Mouse (Mus musculus): ENCODE results near the gene St6galnac3. TPM values are rescaled to one million over a fixed set of nuclear protein-coding genes. Genes with fewer than 3 reads are reported as not detected.
"Not testable (repeated sequence)": the region's sequence is repeated elsewhere in the genome, so short reads cannot be mapped to it uniquely, and the experiment has no call there.

Gene St6galnac3
- 10 to 100 TPM in 1 of 2 experiments, 1 to 10 TPM in 1; 9.9 to 12.6 TPM for total RNA-seq (2021)
- long read RNA-seq, experiment 1 = 0 reads
- long read RNA-seq, experiment 2 = 0 reads

DNA sequence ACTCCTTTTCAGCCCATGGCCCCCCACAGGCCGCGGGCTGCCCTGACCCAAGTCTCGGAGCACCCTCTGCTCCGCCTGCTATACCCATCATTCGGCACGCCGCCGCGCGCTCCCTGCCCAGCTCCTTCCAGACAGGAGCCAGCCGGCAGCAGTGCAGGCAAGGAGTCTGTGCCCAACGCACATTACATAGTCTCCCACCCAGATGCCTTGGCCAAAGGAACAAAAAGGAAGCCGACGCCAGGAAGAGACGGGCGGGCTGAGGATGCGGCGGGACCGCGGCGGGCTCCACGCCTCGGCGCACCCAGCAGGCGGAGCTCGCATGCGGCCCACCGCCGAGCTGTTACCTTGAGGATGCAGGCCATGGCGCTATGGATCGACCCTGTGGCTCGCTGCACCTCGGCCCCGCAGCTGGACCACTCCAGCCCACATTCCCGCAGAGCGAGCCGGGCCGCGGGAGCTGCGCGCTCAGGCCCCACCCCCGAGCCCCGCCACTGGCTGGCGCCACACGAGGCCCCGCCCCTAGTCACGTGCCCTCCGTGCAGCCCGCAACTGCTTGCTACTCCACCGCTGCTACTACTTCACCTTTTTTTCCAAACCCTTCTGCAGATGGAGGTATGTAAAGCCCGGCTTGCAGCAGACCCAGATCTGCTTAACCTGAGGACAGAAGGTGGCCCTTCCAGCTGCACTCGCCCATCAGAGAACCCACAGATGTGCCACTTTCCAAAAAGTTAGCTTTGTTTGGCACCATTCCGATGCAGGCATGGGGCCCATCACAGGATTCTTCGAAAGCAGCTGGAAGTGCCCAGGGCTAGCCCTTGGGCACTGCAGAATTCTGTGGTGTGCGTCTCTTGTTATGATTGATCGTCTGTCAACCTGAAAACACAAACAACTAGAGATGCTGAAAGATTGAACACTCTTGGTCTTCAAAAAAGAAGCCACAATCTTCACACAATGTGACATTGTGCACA, at the start of gene St6galnac3:
TSS of gene St6galnac3 (minus strand) at position 474 of the 968 bp plus-strand sequence.
- intact Hi-C loops (cut with DNase I) = loop anchor here (2.0 to 5.0 kb wide), 3 partner anchors 38 to 82 kb away; no protein-coding TSS in a partner anchor

DNA sequence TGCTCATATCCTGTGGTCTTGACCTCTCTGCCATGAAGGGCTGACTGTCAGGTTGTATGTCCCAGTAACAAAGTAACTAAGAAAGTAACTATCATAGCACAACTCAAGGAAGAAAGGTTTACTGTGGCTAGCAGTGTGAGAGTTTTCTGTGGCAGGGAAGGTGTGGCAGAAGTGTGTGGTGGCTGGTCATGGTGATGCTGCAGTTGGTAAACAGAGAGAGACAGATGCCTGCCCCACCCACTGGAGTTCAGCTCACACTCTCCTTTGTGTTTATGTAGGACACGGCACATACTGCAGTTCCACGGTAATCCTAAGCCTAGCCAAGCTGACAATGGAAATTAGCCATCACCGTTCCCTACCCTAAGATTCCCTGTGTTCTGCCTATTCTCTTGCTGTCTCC, 49.6 kb upstream of the St6galnac3 start:
- DNase-seq = no peak

More for the DNA sequence above, at the start of gene St6galnac3:
- peak; percentile 81 to 82 for DNase-seq

DNA sequence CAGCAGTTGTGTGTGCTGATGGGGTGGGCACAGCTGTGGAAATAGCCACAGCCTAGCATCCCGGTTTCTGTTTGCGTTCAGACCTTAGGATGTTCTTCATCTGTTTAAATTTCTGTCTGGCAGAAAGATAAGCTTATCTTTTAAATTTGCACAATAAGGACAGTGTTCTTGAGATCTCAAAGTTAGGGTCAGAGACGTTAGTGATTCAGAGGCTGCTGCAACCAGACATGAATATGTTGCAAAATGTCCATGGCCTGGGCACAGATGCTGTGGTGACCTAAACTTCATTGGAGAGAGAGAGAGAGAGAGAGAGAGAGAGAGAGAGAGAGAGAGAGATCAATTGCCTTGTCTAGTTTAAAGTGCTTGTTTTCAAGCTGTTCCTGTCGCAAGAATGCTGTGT, 46.5 kb upstream of the St6galnac3 start:
- intact Hi-C loops (cut with DNase I) = no loop called here

More for the DNA sequence above, 49.6 kb upstream of the St6galnac3 start:
- intact Hi-C loops (cut with DNase I) = no loop called here

DNA sequence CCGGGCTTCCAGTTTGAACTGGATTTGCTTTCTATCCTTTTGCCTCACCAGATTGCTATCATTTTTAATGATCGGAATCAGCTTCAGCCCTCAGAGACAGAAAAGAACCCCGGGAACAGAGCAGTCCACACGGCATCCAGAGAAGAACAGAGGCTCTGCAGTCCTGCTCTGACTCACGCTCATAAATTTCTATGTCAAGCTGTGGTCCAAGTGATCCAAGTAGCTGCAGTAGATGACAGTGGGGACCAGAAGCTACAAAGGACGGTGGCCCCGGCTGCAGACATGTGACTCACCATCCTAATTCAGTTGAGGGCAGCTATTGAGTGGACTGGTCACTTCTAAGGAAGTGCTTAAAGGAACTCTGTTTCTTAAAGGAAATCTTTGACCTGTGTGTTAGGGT, 45.6 kb upstream of the St6galnac3 start:
- intact Hi-C loops (cut with DNase I) = no loop called here
- DNase-seq = no peak

More for the DNA sequence above, 46.5 kb upstream of the St6galnac3 start:
- no peak for DNase-seq

DNA sequence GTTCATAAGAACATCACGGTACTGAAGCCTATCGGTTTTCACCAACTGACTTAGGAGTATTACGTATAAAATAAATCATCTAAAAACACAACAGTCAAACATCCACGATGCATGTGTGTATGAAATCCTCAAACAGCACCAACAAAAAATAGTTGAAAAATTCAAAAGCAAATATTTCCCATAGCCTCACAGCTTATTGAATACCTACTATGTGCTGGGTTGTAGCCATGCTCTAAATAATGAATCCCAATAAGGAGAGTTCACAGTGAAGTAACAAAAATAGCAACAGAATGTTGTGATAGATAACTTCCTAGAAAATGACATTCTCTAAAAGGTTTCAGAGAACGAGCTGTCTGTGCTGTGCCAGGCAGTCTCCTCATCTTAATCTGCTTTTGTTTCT, 44.2 kb upstream of the St6galnac3 start:
- DNase-seq = no peak
- intact Hi-C loops (cut with DNase I) = no loop called here

DNA sequence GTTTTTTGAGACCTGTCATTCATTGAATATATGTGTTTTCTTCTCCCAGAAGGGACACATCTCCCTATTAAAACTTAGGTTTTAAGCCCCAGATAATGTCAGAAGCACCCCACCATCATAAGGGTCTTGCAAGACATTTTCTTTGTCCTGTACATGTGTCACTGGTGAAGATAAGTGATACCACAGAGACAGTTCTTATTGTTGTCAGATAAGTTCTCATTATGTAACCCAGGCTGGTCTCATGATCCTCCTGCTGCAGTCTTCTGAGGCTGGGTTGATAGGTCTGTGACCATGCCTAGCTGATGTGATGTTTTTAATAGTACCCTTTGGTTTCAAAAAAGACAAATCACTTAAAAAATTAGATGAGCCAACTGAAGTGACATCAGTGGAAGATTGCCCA, 40.2 kb upstream of the St6galnac3 start:
- intact Hi-C loops (cut with DNase I) = no loop called here

DNA sequence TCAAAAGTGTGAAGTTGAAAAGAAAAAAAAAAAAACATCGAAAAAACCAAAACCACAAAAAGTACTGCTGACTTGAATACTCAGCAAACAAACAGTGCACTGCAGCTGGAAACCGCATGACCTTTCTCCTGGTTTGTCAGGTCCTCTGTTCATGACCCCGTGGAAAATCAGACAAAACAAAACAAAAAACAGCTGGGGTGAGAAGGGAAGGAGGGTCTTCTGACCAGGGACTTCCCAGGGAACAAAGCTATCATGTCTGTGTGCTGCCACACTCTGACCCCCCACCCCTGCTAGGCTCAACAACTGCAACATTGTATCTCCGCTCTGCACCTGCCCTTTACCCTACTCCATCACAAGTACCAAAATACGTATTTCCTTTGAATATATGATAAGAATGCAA, 39.8 kb upstream of the St6galnac3 start:
- intact Hi-C loops (cut with DNase I) = no loop called here
- no peak for DNase-seq

More for the DNA sequence above, 40.2 kb upstream of the St6galnac3 start:
- no peak for DNase-seq

DNA sequence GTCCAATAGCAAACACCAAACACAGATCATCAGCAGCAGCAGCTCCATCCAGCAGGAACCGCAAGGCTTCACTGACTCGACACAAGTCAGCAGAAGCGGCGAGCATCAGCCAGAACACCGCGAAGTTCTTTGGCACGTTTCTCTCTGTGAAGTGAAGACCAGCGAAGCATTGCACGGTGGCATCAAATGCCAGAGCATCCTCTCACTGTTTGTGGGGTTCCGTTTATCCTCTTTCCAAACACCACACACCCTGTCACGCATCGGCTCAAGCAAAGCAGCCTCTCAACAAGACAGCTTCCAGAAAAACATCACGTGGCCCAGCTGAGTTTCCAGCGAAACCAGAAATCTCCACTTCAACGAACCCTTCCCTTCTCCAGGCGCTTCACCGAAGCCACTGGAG, 36.2 kb upstream of the St6galnac3 start:
- no peak for DNase-seq
- intact Hi-C loops (cut with DNase I) = no loop called here

DNA sequence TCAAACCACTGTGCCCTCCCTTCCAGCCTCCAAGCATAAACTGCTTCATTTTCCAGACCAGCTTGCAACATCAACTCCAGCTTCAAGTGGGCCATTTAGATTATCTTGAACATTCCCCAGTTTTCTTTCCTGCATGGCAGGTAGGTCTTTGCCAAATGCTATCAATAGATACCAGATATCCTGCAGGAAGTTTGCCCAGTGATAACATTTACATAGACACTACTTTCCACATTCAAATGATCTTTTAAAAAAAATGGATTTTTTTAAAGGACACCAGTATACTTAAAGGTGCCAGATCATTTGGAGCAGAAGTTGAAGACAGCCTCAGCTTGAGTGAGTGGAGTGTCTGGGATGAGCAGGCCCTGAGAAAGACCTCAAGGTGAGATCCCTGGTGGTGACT, 34.3 kb upstream of the St6galnac3 start:
- no peak for DNase-seq
- intact Hi-C loops (cut with DNase I) = no loop called here

DNA sequence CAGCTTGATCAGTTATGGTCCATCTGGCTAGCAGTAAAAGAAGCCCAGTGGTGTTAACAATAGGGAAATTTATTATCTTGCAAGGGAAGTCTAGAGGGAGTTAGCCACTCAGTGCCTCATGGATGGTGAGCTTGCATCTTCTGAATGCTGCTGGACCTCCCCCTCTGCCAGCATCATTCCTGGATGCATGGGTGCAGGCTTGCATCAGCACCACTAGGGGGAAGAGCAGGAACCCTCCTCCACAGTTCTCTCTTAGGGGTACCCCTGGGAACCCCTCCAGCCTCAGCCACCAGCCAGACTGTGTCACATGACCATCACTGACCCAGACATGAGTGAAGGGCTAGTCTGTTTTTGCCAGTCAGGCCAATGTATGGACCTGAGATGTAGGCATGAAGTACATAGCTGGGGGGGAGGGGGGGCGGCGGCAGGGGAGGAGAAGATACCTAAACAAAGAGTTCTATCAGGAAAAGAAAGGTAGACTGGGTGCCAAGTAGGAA, 31.6 kb upstream of the St6galnac3 start:
- no peak for DNase-seq
- intact Hi-C loops (cut with DNase I) = no loop called here

DNA sequence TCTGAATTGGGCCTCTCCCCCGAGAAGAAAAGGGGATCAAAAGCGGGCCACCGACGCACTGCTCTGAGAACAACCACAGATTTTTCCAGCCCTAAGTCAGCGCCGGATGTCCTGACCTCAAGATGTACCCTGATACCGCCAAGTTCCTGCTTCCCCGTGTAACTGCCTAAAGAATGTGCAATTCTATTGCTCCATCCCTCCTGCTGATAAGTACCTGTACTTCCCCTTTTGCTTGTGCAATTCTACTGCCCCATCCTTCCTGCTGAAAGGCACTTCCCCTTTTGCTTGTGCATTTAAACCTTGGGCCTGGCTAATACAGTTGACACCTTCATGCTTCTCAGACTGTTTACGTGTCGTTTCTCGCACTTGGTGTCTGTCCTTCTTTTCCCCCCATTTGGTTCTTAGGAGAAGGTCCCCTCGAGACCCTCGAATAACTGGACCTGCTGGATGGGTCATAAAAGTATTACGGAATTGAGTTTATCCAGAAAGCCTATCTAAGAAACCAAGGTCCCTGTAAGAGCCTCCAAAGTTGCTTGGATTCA, 30.9 kb upstream of the St6galnac3 start:
- DNase-seq; intact Hi-C loops (cut with DNase I): not testable (repeated sequence)

DNA sequence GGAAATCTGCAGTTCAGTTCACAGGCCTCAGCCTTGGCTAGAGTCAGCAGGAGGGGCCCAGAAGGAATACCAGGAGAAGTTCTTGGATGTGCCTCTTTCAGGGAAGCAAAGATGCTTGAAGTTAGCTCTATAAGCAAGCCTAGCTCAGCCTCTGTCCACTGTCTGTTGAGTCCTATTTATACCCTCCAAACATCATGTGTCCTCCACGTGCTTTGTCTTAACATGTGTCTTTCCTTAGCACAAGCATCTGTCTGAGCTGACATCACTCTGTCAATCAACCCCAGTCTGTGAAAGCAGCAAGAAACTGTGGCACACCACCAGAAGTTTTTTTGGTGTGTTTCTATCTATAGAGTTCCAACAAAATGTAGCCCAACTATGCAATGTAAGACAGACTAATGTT, 26.5 kb upstream of the St6galnac3 start:
- intact Hi-C loops (cut with DNase I) = no loop called here
- no peak for DNase-seq

DNA sequence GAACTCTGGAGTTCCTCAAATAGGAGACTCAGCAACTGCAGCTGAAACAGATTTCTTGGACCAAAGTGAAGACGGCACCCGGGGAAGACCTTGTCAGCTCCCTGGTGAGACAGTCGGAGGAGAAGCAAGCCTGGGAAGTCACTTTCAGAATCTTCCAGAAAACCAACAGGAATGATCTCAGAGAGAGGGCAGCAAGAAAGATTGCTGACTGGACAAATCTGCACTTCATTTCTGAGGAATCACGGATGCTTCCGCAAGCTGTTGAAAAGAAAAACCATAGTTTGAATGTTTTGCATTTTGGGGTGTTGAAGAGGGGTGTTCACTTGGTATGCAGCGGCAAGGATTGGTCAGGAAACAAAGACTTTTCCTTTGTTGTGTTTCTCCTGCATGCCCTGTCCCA, 24.4 kb upstream of the St6galnac3 start:
- intact Hi-C loops (cut with DNase I) = no loop called here
- DNase-seq = no peak

DNA sequence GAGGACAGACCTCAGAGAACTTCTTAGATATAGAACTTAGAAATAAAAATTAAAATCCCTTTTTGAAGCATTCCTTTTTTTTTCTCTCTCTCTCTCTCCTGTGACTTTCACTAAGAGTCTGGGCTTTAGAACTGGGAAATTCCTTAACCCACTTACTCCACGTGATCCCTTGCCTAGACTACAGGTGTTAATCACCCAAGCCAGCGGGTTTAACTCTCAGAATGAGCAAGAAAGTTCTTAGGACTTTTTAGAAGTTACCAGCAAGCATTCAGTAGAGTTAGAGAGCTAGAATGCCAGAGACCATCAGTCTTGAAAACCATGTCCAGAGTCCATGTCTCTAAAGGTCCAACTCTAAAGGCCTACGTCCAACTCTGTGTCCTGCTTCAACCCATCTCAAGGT, 23.3 kb upstream of the St6galnac3 start:
- DNase-seq = no peak
- intact Hi-C loops (cut with DNase I) = no loop called here

DNA sequence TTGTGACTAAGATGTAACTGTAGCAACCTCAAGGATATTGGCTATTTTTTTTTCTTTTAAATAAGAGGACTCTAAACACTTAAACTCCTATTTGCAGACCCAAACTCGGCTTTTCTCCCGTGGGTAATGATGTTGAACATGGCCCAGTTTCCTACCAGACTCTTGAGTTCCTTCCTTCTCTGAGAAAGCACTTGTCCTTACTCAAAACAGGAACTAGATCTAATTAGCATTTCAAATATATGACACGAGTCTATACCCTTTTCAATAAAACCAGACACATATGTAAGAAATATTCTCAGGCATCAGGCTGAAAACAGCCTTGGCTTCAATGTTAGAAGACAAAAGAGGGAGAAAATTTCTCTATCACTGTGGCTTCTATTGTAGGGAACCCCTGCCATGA, 20.1 kb upstream of the St6galnac3 start:
- intact Hi-C loops (cut with DNase I) = no loop called here
- no peak for DNase-seq

DNA sequence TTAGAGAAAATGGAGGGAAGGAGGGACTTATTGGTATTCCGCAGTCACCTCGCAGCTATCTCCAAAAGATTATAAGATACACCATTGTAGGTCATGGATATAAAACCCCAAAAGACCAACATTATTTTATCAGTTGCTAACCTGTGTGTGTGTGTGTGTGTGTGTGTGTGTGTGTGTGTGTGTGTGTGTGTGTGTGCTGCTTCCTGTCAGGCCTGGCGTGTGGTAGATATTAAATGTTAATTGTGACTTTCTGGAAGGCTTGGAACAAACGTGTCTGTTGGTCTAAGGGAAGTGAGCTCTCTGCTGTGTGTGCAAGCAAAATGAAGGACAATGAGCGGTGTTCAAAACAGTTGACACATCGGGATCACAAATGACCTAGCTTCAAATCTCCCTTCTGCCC, 19.5 kb upstream of the St6galnac3 start:
- no peak for DNase-seq
- intact Hi-C loops (cut with DNase I) = no loop called here

DNA sequence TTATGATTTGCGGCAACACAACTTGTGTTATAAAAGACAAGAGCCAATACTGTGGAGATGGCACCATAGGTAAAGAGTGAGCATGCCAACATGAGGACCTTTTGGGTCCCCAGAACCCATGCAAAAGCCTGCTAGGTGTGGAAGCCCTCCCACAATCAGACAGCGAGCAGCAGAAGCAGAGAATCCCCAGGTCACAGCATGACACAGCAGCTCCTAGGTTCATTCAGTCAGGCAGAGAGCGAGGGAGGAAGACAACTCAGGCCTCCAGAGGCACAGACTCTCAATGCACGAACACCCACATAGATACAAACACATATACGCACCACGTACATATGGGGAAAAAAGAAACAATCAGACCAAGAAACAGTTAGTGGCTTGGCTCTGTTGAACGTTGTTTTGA, 16.8 kb upstream of the St6galnac3 start:
- intact Hi-C loops (cut with DNase I) = no loop called here
- no peak for DNase-seq

DNA sequence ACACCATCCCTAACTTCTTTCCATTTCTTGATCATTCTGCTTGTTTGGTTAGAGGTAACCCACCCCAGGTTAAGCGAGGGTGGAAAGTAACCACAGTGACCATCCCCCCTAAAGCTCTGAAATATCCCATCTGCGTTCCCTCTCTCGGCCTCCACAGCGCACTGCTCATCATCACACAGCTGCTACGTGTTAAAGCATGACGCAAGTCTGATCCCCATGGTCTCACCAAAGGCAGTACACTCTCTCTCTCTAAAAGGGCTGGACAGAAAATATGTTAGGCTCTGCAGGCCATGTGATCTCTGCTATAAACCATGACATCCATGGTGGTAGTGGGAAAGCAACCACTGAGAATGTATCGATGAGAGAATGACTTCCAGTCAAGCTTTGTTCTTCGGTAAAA, 14.4 kb upstream of the St6galnac3 start:
- intact Hi-C loops (cut with DNase I) = no loop called here
- DNase-seq = no peak

DNA sequence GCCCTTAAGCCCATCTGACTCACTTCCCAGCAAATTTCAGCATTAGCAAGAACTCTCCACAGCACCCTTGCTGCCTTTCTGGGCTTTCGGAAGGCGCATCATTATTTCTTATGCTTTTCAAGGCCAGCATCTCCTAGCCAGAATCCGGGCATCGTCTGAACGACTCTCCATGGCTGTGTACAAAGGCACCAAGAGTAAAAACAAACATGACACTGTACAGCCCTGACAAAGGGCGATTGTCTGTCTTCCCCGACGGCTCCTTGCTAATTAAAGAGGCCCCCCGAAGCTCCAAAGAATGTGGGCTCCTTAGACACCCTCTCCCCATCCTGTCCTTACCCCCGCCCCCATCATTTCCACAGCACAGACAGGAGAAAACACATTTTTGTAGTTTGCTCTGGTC, 13.4 kb upstream of the St6galnac3 start:
- DNase-seq = no peak
- intact Hi-C loops (cut with DNase I) = no loop called here

DNA sequence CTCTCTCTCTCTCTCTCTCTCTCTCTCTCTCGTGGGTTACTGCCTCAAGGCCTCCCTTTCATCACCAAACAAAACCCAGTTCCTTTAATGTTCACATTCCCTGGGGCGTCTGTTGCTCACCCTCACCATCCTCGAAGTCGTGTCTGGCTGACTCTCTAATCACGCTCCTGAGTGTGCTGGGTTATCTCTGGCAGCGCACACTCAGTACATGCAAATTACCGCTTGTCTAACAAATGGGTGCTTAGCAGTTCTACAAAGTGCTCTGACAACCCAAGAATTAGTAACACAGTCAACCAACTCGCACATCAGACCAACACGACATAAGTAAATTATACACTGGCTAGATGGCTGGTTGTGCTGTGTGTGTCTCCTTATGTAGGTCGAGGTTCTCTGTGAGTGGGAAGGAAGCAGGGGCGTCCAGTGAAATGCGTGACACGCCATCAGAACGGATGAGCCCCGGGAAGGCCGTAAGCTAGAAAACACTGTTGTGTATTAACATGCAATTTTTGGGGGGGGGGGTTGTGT, 11.8 kb upstream of the St6galnac3 start:
- intact Hi-C loops (cut with DNase I) = no loop called here

DNA sequence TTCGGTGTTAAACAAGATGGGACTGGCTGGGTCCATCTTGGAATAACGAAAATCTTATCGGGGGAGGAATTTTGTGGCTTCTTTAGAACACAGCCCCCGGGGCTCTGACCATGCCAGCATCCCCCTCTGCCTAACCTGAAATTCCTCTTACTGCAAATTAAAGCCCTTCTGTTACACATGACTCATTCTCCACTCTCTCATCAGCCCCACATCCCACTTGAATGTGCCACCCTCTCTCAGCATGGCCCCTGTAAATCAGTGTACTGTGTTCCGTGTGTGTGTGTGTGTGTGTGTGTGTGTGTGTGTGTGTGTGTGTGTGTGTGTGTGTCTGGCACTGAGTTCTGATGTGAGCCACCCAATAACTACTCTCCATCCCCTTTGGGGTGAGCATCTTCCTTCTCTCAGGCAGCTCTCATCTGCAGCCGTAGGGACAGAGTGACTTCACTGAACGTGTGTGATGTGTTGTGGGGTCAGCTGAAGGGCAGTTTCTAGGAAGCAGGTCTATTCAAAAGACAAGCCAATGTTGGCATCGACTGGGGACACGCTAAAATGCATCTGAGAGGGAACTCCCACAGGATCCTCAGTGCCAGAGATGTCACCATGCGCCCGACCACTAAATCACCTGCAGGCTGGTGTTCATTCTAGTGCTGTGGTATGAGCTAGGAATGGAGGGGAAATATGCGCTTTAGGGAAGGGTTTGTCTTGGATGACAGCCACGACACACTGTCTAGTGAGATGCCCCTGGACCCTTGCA, 11.0 kb upstream of the St6galnac3 start:
- no peak for DNase-seq
- intact Hi-C loops (cut with DNase I) = no loop called here

More for the DNA sequence above, 11.8 kb upstream of the St6galnac3 start:
- no peak for DNase-seq

All from heart, postnatal 14 days (tissue).